Mouse (Mus musculus): ENCODE measurements around the gene Hdac2.

DNA sequence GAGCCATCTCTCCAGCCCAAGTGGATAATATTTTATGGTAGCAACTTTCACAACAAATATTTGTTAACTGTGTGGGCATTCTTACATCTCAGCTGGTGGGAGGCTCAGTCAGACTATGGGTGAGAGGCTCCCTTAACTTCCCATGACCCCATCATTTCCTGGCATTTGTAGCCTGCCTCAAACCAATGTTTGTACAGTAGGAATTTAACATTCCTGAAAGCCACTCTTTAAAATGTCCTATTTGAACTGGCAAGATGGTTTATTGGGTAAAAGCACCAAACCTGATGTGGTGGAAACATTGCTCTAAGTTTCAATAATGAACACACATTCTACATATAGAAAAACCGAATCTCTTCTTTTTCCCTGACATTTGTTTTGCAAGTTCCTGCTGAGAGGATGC is 50.0 kb downstream of the Hdac2 start:
- TF ChIP-seq POLR2A (IDR thresholded peaks at IDR 0.05; ENCODE audit: insufficient read depth, low read depth, low read length) (no peak), CTCF (IDR thresholded peaks at IDR 0.05; ENCODE audit: insufficient read depth, low read depth, low read length) (no peak)

All from olfactory bulb, adult 2 months (tissue).